Mouse (Mus musculus): ENCODE measurements around the gene F830045P16Rik. TPM values are rescaled to one million over a fixed set of nuclear protein-coding genes. Genes with fewer than 3 reads are reported as not detected.
A peak's percentile ranks its signal among the peaks of the same experiment; 100 is the strongest.

The F830045P16Rik gene
- polyA plus RNA-seq, 1 experiment from 2014 or later = not detected

DNA sequence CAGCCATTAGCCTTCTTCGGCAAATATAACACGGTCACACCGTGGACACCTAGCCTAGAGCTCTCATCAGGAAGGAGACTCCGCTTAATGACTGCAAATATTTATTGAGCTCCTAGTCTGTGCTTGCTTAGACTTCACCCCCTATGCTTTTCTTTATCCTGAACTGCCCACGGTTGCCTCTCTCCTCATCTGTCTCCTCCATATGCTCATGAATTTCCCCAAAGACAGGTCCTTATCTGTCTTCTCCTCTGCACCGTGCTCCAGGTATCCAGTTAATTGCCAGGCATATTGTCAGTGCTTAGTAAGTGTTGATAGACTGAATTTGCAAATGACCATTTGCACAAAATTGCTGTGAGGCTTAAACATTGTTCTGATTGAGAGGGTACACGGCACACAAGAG is 32.7 kb upstream of the F830045P16Rik start:
- no peak overlapping the region for H3K9ac ChIP-seq
- ATAC-seq (ENCODE audit: insufficient number of reproducible peaks, insufficient read depth, low FRiP score, low TSS enrichment, low read depth) = no peak
- peaks cover 15% of the 10 kb centered on the region for H3K4me1 ChIP-seq
- no peaks in the 10 kb centered on the region for H3K9me3 ChIP-seq
- H3K27me3 ChIP-seq = peaks cover 14% of the 10 kb centered on the region
- no peak overlapping the region for H3K4me2 ChIP-seq
- WGBS = 88% methylated on average over 7 of the region's 7 CpGs
- H3K4me3 ChIP-seq = no peak overlapping the region
- H3K36me3 ChIP-seq = no peaks in the 10 kb centered on the region
- no peak overlapping the region for H3K27ac ChIP-seq

DNA sequence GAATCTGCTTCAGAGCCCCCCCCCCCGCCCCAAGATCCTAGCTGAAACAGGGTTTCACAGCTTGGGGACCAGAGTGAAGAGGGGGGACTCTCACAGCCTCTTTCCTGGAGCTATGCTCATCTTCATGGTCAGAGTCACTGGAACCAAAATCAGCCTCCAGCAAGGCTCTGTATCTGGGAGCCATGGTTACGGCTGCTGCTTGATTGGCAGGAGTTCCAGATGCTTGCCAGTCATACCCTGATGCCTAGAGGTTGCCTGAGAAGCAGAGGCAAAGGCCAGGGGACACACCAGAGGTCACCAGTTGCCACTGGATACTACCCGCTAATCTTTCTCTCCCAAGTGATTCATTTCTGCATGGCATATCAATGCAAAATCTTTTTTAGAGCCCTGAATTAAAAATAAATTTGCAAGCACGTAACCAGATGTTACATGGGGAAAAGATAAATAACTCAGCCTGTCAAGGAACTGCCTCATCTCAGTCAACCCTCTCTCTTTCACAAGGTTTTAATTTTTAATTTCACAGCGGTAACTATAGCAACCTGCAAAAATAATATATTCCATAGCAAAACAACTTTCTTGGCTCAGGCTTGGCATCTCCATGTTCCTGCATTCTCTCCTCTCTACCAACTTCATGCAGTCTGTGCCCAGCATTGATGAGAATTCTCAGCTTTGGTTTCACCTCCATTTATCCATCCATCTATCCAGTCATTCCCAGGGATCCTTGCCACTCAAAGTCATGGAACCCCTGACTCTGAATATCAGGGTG is 27.7 kb upstream of the F830045P16Rik start:
- Histone ChIP-seq H3K4me3 (no peak overlapping the region), H3K36me3 (no peaks in the 10 kb centered on the region), H3K4me2 (no peak overlapping the region), H3K9ac (no peak overlapping the region), H3K4me1 (peaks cover 17% of the 10 kb centered on the region), H3K27ac (peak overlapping the region; percentile 45; the same call in 1 of the 2 replicates), H3K9me3 (no peaks in the 10 kb centered on the region), H3K27me3 (no peaks in the 10 kb centered on the region)
- WGBS = 52% methylated on average over 5 of the region's 5 CpGs
- no peak for ATAC-seq (ENCODE audit: insufficient number of reproducible peaks, insufficient read depth, low FRiP score, low TSS enrichment, low read depth)

DNA sequence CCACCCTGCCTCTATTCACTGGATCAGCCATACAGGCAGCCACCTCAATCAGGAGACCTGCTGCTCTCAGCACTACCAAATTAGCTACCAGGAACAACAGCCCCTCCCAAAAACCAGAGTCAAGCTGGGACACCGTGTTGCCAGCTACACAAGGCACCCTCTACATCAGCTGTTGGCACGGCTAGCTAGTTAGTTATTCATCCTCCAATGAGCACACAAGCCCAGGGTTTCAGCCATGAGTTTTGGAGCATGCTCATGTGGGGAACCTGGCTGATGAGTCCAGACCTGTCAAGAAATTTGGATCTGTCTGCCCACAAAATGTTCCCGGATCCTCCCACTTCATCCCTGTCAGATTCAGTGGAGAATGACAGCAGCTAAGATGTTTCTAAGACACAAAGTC is 25.4 kb upstream of the F830045P16Rik start:
- Histone ChIP-seq H3K27ac (no peak overlapping the region), H3K36me3 (no peaks in the 10 kb centered on the region), H3K9ac (no peak overlapping the region), H3K9me3 (no peaks in the 10 kb centered on the region), H3K4me1 (peaks cover 22% of the 10 kb centered on the region), H3K4me2 (no peak overlapping the region), H3K27me3 (no peaks in the 10 kb centered on the region), H3K4me3 (no peak overlapping the region)
- 61% methylated on average over 3 of the region's 3 CpGs for WGBS
- ATAC-seq (ENCODE audit: insufficient number of reproducible peaks, insufficient read depth, low FRiP score, low TSS enrichment, low read depth) = no peak

DNA sequence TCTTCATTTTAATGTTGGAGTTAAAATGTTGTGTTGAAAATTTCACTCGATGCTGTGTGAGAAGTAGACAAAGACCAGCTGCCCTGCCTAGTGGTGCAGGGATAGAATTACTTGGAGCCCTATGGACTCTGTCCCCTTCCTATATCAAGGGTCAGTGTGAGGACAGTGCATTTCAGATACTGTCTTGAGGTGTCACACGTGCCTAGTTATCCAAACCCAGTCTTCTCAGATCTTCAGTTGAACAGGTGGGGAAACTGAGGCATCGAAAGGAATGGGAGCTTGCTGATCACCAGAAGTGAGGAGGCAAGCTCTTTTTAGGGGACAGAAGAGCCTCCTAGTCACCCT is 22.4 kb upstream of the F830045P16Rik start:
- Histone ChIP-seq H3K27me3 (no peaks in the 10 kb centered on the region), H3K4me3 (no peak overlapping the region), H3K9ac (no peak overlapping the region), H3K9me3 (no peaks in the 10 kb centered on the region), H3K36me3 (no peaks in the 10 kb centered on the region), H3K4me1 (peaks cover 12% of the 10 kb centered on the region; the same call in 1 of the 2 replicates), H3K4me2 (no peak overlapping the region), H3K27ac (no peak overlapping the region)
- WGBS = 69% methylated on average over 3 of the region's 3 CpGs
- peak; percentile 53; the same call in 1 of the 2 replicates for ATAC-seq (ENCODE audit: insufficient number of reproducible peaks, insufficient read depth, low FRiP score, low TSS enrichment, low read depth)

DNA sequence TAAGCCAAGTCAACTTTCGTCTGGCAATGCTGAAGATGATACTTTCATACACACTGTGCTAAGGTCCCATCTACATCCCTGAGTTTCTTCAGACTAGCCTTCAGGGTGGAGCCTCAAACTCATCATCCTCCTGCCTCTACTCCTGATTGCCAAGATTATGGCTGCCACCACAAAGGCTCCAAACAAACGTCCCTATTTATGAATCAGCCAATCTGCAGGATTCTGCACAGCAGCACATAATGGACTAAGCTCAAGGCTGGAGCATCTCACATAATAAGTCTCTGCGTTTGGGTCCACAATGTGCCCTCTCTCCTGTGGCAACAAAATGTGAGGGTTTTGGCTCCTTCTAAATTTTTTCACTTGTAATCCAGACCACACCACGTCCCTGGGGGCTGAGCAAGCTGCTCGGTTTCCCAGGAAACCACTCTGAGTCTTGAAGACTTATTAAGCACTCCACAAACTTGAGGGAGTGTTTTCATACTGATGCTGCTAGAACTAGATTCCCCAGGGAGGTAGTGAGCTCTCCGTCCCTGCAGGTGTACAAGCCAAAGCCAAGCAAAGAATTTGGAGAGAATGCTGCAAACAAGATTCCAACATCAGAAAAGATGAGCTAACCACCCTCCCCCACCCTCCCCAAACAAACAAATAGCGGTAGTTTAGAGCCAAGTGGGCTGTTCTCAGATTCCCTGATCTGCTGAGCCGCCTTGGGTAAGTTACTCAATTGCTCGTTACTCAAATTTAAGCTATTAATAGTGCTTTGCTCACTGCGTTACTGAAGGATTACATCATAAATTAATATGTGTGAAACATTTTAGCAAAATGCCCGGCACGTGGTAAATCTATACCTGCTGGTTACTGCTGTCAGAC is 21.8 kb upstream of the F830045P16Rik start:
- H3K4me2 ChIP-seq = no peak overlapping the region
- ATAC-seq (ENCODE audit: insufficient number of reproducible peaks, insufficient read depth, low FRiP score, low TSS enrichment, low read depth) = no peak
- no peak overlapping the region for H3K4me3 ChIP-seq
- no peaks in the 10 kb centered on the region for H3K9me3 ChIP-seq
- no peaks in the 10 kb centered on the region for H3K27me3 ChIP-seq
- H3K4me1 ChIP-seq = peaks cover 8% of the 10 kb centered on the region; the same call in 1 of the 2 replicates
- H3K27ac ChIP-seq = no peak overlapping the region
- no peaks in the 10 kb centered on the region for H3K36me3 ChIP-seq
- no peak overlapping the region for H3K9ac ChIP-seq
- 49% methylated on average over 12 of the region's 12 CpGs for WGBS

DNA sequence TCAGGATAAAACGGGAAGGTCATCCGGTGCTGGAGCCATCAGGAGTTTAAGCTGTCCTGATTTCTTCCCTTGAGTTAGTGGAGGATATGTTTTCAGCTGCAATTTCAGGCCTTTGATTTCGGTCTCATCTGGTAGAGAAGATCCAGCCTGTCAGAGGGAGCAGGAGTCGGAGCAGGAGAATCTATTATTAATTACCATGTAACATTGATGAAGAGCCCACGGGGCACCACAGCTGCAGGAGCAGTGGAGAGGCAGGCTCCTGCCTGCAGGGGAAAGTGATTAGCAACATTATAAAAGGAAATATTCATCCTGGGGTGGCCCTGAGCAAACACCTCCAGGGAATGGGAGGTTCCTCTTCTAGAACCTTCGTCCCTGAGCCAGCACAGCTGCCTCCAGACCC is 19.7 kb upstream of the F830045P16Rik start:
- ATAC-seq (ENCODE audit: insufficient number of reproducible peaks, insufficient read depth, low FRiP score, low TSS enrichment, low read depth) = no peak

DNA sequence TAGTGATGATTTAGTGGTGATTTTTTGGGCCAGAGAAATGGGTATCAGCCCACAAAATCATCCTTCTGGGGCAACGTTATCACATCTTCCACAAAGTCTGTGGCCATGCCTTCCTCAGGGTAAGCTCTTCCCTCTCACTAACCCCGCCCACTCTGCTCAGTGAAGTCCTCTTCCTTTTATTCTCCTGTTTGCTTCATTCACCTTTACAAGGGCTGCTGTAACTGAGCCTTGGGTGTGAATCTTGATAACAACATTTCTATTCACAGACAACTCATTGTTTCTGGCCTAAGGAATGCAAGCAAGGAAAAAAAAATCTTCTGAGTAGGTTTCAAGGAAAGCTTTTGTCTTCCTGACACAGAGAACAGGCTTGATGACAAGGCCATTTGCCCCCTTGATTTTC is 14.4 kb upstream of the F830045P16Rik start:
- no peak overlapping the region for H3K4me2 ChIP-seq
- no peaks in the 10 kb centered on the region for H3K27me3 ChIP-seq
- no peaks in the 10 kb centered on the region for H3K36me3 ChIP-seq
- no peak for ATAC-seq (ENCODE audit: insufficient number of reproducible peaks, insufficient read depth, low FRiP score, low TSS enrichment, low read depth)
- H3K9me3 ChIP-seq = no peaks in the 10 kb centered on the region
- no peak overlapping the region for H3K27ac ChIP-seq
- no peaks in the 10 kb centered on the region for H3K4me1 ChIP-seq
- WGBS = 61% methylated on average over 2 of the region's 2 CpGs
- H3K9ac ChIP-seq = no peak overlapping the region
- H3K4me3 ChIP-seq = no peak overlapping the region

More for the DNA sequence above, 19.7 kb upstream of the F830045P16Rik start:
- H3K4me1 ChIP-seq = 0 out of 2 replicates have a peak, but pooled peaks cover 5% of the 10 kb centered on the region
- H3K4me3 ChIP-seq = no peak overlapping the region
- H3K9ac ChIP-seq = no peak overlapping the region
- no peaks in the 10 kb centered on the region for H3K27me3 ChIP-seq
- H3K4me2 ChIP-seq = no peak overlapping the region
- no peaks in the 10 kb centered on the region for H3K36me3 ChIP-seq
- H3K27ac ChIP-seq = no peak overlapping the region
- 56% methylated on average over 6 of the region's 6 CpGs for WGBS
- H3K9me3 ChIP-seq = no peaks in the 10 kb centered on the region

DNA sequence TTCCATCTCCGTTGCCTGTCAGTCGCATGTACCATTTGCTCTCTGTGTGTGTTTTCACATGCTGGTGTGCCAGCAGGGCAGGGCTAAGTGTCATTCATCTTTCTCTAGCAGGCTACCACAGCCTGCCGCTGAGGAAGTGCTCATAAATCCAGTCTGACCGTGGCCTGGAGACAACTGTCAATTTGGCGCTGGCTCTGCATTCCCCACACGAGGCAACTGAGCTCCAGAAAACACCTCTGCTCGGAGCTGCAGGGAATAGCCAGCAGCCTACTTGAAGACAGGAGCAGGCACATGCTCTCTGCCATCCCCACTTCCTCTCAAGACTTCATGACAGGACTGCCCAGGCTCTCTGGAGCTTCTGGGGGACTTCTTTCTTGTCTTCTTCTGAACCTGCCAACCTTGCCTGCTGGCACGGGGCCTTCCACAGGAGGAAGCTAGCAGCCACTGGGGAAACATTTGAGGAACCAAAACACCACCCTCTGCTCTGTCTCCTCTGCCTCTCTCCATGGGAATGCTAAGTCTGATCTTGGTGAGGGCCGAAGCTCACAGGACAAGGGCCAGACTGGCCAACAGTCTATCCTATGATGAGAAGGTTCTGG is 13.2 kb upstream of the F830045P16Rik start:
- H3K4me1 ChIP-seq = no peaks in the 10 kb centered on the region
- H3K36me3 ChIP-seq = no peaks in the 10 kb centered on the region
- H3K4me3 ChIP-seq = no peak overlapping the region
- WGBS = 72% methylated on average over 9 of the region's 9 CpGs
- H3K9me3 ChIP-seq = no peaks in the 10 kb centered on the region
- no peak overlapping the region for H3K4me2 ChIP-seq
- no peak overlapping the region for H3K27ac ChIP-seq
- no peak for ATAC-seq (ENCODE audit: insufficient number of reproducible peaks, insufficient read depth, low FRiP score, low TSS enrichment, low read depth)
- H3K9ac ChIP-seq = no peak overlapping the region
- H3K27me3 ChIP-seq = no peaks in the 10 kb centered on the region

DNA sequence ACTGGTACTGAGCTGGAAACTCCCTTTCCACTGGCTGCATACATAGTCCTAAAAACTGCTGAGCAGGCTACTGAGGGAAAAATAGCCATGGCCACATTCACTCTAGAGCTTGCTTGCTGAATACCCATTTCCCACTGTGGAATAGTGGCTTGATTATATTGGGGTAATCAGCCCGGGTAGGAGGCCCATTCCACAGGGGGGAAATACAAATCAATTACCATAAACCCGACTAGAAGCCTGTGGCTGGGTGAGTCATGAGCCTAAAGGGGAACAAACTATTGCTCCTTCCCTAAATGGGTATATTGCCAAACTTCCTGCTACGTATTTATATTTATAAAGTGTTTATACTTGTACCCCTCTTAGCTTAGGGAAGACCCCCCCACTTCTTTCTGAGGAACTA is 10.4 kb upstream of the F830045P16Rik start:
- Histone ChIP-seq H3K4me2 (no peak overlapping the region), H3K4me3 (no peak overlapping the region), H3K27me3 (no peaks in the 10 kb centered on the region), H3K4me1 (no peaks in the 10 kb centered on the region), H3K36me3 (no peaks in the 10 kb centered on the region), H3K9me3 (no peaks in the 10 kb centered on the region), H3K9ac (no peak overlapping the region), H3K27ac (no peak overlapping the region)
- ATAC-seq (ENCODE audit: insufficient number of reproducible peaks, insufficient read depth, low FRiP score, low TSS enrichment, low read depth) = no peak
- 69% methylated on average over 3 of the region's 3 CpGs for WGBS

DNA sequence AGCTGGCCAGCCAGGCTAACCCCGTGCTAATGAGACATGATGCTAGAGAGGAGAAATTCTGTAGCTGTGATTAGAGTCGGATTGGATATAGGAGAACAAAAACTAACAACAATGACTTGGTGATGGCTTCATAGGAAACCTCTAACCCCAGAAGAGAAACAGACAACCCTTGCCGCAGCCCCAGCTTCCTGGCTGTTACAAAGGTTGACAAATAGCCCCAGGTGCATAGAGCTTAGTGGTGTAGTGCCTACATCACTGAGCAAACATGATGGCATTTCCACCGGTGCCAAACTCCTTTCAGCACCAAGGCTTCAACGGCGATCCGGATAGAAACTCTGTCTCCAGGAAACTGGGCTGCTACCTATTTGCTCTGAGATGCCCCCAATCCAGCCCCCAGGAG is 9.2 kb upstream of the F830045P16Rik start:
- Histone ChIP-seq H3K27me3 (no peaks in the 10 kb centered on the region), H3K9ac (no peak overlapping the region), H3K4me1 (no peaks in the 10 kb centered on the region), H3K9me3 (no peaks in the 10 kb centered on the region), H3K4me2 (no peak overlapping the region), H3K36me3 (no peaks in the 10 kb centered on the region), H3K4me3 (no peak overlapping the region), H3K27ac (no peak overlapping the region)
- ATAC-seq (ENCODE audit: insufficient number of reproducible peaks, insufficient read depth, low FRiP score, low TSS enrichment, low read depth) = no peak
- WGBS = 83% methylated on average over 7 of the region's 7 CpGs

DNA sequence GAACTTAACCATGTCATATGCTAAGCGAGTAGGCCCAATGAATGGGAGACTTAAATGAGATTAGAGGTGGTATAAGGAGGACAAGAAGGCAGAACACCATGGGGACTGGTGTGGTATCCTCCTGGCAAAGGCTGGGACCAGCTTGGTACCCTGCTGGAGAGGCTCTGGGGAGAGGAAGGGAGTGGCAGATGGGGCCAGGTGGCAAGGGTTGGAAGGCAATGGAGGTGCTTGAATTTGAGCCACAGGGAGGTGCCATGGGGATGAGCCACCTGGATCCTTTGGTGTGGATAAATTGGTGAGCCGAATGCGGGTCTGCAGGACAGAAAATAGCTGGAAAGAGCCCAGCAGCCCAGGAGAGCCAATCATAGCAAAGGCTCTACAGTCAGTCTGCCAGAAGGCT is 8.5 kb upstream of the F830045P16Rik start:
- Histone ChIP-seq H3K9me3 (no peaks in the 10 kb centered on the region), H3K9ac (no peak overlapping the region), H3K4me2 (no peak overlapping the region), H3K4me1 (no peaks in the 10 kb centered on the region), H3K27me3 (no peaks in the 10 kb centered on the region), H3K27ac (no peak overlapping the region), H3K36me3 (no peaks in the 10 kb centered on the region), H3K4me3 (no peak overlapping the region)
- no peak for ATAC-seq (ENCODE audit: insufficient number of reproducible peaks, insufficient read depth, low FRiP score, low TSS enrichment, low read depth)
- 83% methylated on average over 3 of the region's 3 CpGs for WGBS

Measured in embryonic facial prominence, embryonic 13.5 days (tissue).